Mouse (Mus musculus) liver, adult 2 months (tissue): ENCODE results near the gene Gm47791. TPM values are rescaled to one million over a fixed set of nuclear protein-coding genes. Genes with fewer than 3 reads are reported as not detected.

Source experiments
- DNase-seq: peaks from one replicate; pipeline ENCODE4 v3.0.0-alpha.2; 2011; ENCODE audit warnings: low read depth, low spot score; ENCODE audit errors: extremely low read depth
- H3K27ac ChIP-seq: fragments of 200-500 bp; replicated peaks from 2 replicates; pipeline ENCODE4 v1.5.1; 2012; ENCODE audit warnings: low read depth, mild to moderate bottlenecking, control low read depth, inconsistent platforms, low read length; ENCODE audit not compliant: insufficient read depth
- H3K27me3 ChIP-seq: fragments of 200-500 bp; 2 replicates; pipeline ENCODE4 v1.6.1; 2012; ENCODE audit warnings: mild to moderate bottlenecking, moderate library complexity, low read length, inconsistent platforms; ENCODE audit not compliant: control insufficient read depth, insufficient read depth
- H3K36me3 ChIP-seq: fragments of 200-500 bp; 2 replicates; pipeline ENCODE4 v1.6.1; 2012; ENCODE audit warnings: low read length, inconsistent platforms; ENCODE audit not compliant: control insufficient read depth, insufficient read depth
- H3K4me1 ChIP-seq: fragments of 200-500 bp; 2 replicates; pipeline ENCODE4 v1.6.1; 2011; ENCODE audit warnings: low read length; ENCODE audit not compliant: control insufficient read depth, insufficient read depth
- H3K4me3 ChIP-seq: fragments of 200-500 bp; 2 replicates; pipeline ENCODE4 v1.5.1; 2011; ENCODE audit warnings: low read depth, mild to moderate bottlenecking, control low read depth, low read length, moderate library complexity; ENCODE audit not compliant: insufficient read depth
- H3K79me2 ChIP-seq: fragments of 200-500 bp; 2 replicates; pipeline ENCODE4 v1.6.1; 2012; ENCODE audit warnings: inconsistent platforms, mild to moderate bottlenecking, low read length, moderate library complexity; ENCODE audit not compliant: control insufficient read depth, insufficient read depth
- H3K9ac ChIP-seq: fragments of 200-500 bp; 2 replicates; pipeline ENCODE4 v1.6.1; 2012; ENCODE audit warnings: low read depth, mild to moderate bottlenecking, control low read depth, inconsistent platforms, low read length
- CTCF ChIP-seq: fragments of 200-500 bp; IDR thresholded peaks from 2 replicates; pipeline ENCODE4 v1.5.1; 2011; ENCODE audit warnings: low read depth, low read length, control low read depth
- POLR2A ChIP-seq: fragments of 200-500 bp; IDR thresholded peaks from 2 replicates; pipeline ENCODE4 v1.6.1; 2011; ENCODE audit warnings: low read length, control low read depth; ENCODE audit not compliant: insufficient read depth; ENCODE audit errors: extremely low read depth
- WGBS: fragments of 180-500 bp; shearing (Covaris S2); methylation state at CpG from one replicate; pipeline ENCODE4 v1.1.7; 2018; 5-methylcytosine and 5-hydroxymethylcytosine counted together
- polyA plus RNA-seq: library from polyadenylated mRNA; depleted of rRNA; stranded (reverse); fragments of >200 nt; gene quantifications from 2 replicates; pipeline ENCODE4 v1.2.3, GENCODE M21; 2012
- total RNA-seq: library from RNA; depleted of rRNA; stranded (reverse); fragments of >200 nt; gene quantifications from 2 replicates; pipeline ENCODE4 v1.2.3, GENCODE M21; 2014

Gene Gm47791
- total and polyA plus RNA-seq, 2 experiments = not detected

DNA sequence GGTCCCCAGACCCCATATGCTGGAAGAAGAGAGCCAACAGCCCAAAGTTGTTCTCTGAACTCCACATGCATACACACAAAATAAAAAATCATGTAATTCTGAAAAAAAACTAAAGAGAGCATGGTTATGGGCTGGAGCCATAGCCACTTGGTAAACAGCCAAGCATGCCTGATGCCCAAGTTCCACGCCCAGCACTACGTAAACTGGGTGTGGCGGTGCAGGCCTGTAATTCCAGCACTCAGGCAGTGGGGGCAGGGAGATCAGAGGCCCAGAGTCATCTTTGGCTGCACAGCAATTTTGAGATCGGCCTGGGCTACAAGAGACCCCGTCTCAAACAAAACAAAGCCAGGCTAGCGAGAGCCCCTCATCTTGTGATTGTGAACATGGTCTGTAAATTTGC, 14.5 kb upstream of the Gm47791 start:
- TF ChIP-seq CTCF = no peak
- no peak for TF ChIP-seq POLR2A
- Histone ChIP-seq H3K36me3 (no peaks in the 10 kb centered on the region), H3K4me1 (0 out of 2 replicates have a peak, but pooled peaks cover 2% of the 10 kb centered on the region), H3K4me3 (no peak overlapping the region), H3K9ac (no peak overlapping the region), H3K27me3 (no peaks in the 10 kb centered on the region; the same call in 1 of the 2 replicates), H3K79me2 (no peaks in the 10 kb centered on the region), H3K27ac (no peak overlapping the region)
- no peak for DNase-seq
- WGBS = 69% methylated on average over 6 of the region's 6 CpGs

DNA sequence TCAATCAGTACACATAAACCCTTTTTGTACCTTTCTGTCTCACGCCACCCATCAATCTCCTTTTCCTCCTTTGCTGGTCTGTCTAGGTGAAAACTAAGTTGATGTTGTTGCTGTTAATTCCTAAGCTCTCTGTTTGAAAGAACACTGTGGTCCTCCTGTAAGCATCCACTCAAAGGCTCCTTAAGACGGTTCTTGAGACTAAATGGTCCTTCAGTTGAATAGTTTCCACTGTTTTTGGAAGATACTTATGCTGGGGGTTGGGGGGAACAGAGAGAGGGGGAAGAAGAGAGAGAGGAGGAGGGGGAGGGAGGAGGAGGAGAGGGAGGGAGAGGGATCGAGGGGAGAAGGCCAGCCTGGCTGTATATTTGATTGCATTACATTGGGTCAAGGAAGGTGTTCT, 12.5 kb upstream of the Gm47791 start:
- H3K36me3 ChIP-seq = no peaks in the 10 kb centered on the region
- DNase-seq = no peak
- no peak overlapping the region for H3K4me3 ChIP-seq
- no peak overlapping the region for H3K9ac ChIP-seq
- no peaks in the 10 kb centered on the region for H3K79me2 ChIP-seq
- WGBS = 82% methylated on average over 3 of the region's 3 CpGs
- H3K27ac ChIP-seq = no peak overlapping the region
- H3K4me1 ChIP-seq = 0 out of 2 replicates have a peak, but pooled peaks cover 2% of the 10 kb centered on the region
- no peak for TF ChIP-seq CTCF
- TF ChIP-seq POLR2A = no peak
- no peaks in the 10 kb centered on the region; the same call in 1 of the 2 replicates for H3K27me3 ChIP-seq

DNA sequence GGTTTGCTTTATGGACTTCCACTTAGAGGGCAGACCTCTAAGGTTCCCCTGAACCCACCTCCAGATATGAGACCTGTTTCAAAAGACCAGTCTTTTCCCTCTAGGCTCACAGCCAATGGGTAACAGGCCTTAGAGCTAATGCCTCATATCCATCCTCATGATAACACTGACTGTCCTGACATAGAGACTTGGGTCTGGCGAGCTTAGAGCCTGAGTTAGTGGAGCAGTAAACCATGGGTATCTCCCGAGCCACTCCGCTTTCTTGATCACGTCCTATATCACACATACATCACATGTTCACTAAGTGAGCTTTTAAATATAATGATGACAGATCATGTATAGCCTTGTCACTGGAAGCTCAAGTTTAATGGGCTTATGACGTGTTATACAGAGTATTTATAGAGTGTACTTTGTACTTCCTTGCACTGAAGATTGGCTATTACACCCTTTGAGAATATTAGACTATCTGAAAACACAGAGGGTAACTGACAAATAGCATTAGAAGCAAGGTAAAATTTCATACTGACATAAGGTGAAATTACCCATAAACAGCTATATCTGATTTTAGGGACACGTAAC, 8.4 kb upstream of the Gm47791 start:
- TF ChIP-seq CTCF (no peak), POLR2A (no peak)

GRCm38 (mm10) chr1:82775293-82775692, 4.2 kb upstream of the Gm47791 start:
- H3K4me1 ChIP-seq = no peaks in the 10 kb centered on the region
- TF ChIP-seq POLR2A (no peak), CTCF (no peak)
- no peak for DNase-seq
- H3K27me3 ChIP-seq = no peaks in the 10 kb centered on the region
- no peak overlapping the region for H3K27ac ChIP-seq
- H3K4me3 ChIP-seq = no peak overlapping the region
- no peak overlapping the region for H3K9ac ChIP-seq
- H3K36me3 ChIP-seq = no peaks in the 10 kb centered on the region
- H3K79me2 ChIP-seq = no peaks in the 10 kb centered on the region
- WGBS = 91% methylated on average over 4 of the region's 4 CpGs

More for the DNA sequence above, 8.4 kb upstream of the Gm47791 start:
- Histone ChIP-seq H3K9ac (no peak overlapping the region), H3K27ac (no peak overlapping the region), H3K4me1 (no peaks in the 10 kb centered on the region), H3K36me3 (no peaks in the 10 kb centered on the region), H3K27me3 (no peaks in the 10 kb centered on the region), H3K4me3 (no peak overlapping the region), H3K79me2 (no peaks in the 10 kb centered on the region)
- DNase-seq = no peak
- WGBS = 79% methylated on average over 6 of the region's 6 CpGs

DNA sequence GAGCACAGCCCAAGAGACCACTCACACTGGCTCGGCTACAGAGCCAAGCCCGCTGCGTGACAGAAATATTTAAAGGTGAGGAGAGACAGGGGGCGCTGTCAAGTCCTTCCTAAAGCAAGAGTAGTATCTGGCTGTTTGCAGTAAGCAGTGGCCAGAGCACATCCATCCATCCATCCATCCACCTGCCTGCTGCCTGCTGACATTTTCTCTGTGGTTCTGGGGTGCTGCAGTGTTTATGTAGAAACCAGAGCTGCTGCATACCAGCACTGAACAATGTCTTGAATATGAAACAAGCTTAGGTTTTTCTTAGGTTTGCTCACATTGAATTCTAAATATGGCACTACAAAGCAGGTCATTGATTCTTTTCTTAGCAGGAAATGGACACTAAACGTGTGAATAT, 2.2 kb upstream of the Gm47791 start:
- no peaks in the 10 kb centered on the region for H3K36me3 ChIP-seq
- H3K4me3 ChIP-seq = no peak overlapping the region
- no peak overlapping the region for H3K27ac ChIP-seq
- TF ChIP-seq CTCF (no peak), POLR2A (no peak)
- no peak for DNase-seq
- 79% methylated on average over 5 of the region's 5 CpGs for WGBS
- no peaks in the 10 kb centered on the region for H3K79me2 ChIP-seq
- no peaks in the 10 kb centered on the region for H3K4me1 ChIP-seq
- H3K27me3 ChIP-seq = no peaks in the 10 kb centered on the region
- no peak overlapping the region for H3K9ac ChIP-seq

DNA sequence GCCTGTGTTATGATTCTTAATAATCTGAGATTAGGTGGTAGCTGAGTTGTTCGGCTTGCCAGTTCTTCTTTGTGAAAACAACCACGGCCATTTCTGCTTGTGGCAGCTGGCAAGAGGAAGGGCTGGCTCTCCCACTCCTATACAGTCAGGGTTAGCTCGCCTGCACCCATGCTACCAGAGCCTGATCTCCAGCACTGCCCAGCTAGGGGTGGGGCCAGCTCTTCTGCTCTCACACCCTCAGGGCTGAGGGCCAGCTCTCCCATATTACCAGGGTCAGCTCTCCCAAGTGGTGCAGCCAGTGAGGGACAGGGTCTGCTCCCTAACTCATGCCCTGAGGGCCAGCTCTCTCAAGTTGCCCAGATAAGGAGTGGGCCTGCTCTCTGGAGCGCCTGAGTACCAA, 1.4 kb upstream of the Gm47791 start:
- no peak overlapping the region for H3K9ac ChIP-seq
- no peaks in the 10 kb centered on the region for H3K79me2 ChIP-seq
- no peaks in the 10 kb centered on the region for H3K27me3 ChIP-seq
- no peak overlapping the region for H3K27ac ChIP-seq
- H3K4me1 ChIP-seq = no peaks in the 10 kb centered on the region
- no peak for DNase-seq
- TF ChIP-seq POLR2A = no peak
- TF ChIP-seq CTCF = no peak
- WGBS = 90% methylated on average over 4 of the region's 4 CpGs
- H3K4me3 ChIP-seq = no peak overlapping the region
- no peaks in the 10 kb centered on the region for H3K36me3 ChIP-seq
